In the genomic region with DNA sequence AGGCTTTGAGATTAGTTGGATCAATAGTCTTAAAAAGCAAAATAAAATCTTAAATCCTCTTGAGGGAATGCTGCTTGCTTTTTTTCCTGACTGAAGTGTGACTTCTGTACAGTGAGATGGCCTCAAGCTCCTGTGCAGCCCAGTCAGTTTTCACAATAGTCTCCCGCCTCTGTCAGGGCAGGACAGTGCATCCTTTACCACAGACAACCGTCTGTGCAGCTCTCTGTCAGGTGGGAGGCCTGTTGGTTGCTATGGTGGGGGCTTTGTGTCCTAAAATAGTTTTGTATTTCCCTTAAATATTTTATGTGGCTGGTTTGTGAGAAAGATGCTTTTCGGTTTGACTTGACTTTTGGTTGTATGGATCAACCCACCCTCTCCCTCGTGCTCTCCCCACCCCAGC, we compare ENCODE assay signal across 8 mouse cellular contexts. TPM values are rescaled to one million over a fixed set of nuclear protein-coding genes. Genes with fewer than 3 reads are reported as not detected.
A peak's percentile ranks its signal among the peaks of the same experiment; 100 is the strongest.
DNase-seq lines count a peak whose midpoint lies in the region; ATAC-seq and TF ChIP-seq lines count a peak whose summit lies in the region.

No protein-coding gene starts in this region.

- no peak for TF ChIP-seq POLR2A in myocyte (IDR thresholded peaks at IDR 0.05; ENCODE audit: insufficient read length, low read depth)

- peak; percentile 51 for DNase-seq in cerebellum, adult 9-11 months
- DNase-seq in cerebellum, postnatal 36 days: no peak
- DNase-seq in left cerebral cortex, adult 2 months (ENCODE audit: extremely low spot score in 1 of 2, low spot score in 2 of 2): peak in 1 of 2 experiments; percentile 16
- DNase-seq in left cerebral cortex, postnatal 10 days (ENCODE audit: extremely low spot score in 1 of 2, low spot score in 2 of 2): no peak
- DNase-seq in frontal cortex, adult 2 months (ENCODE audit: extremely low spot score in 1 of 2, low spot score in 1 of 2): no peak
- no peak for DNase-seq in layer of hippocampus, postnatal 36 days

- peak overlapping the region; percentile 99 for H3K27ac ChIP-seq in left cerebral cortex, adult 2 months
- H3K27ac ChIP-seq in hindbrain, embryonic 12.5 days: 0 out of 2 replicates have a peak overlapping the region, but pooled peaks have one; percentile 55

- intact Hi-C loops in left cerebral cortex, adult 2 months (cut with DNase I): no loop called here
- intact Hi-C loops in left cerebral cortex, postnatal 10 days (cut with DNase I): loop anchor here (5.0 kb wide), 1 partner anchor 36 kb away; no protein-coding TSS in a partner anchor

- peaks cover 76% of the 10 kb centered on the region for H3K4me1 ChIP-seq in hindbrain, embryonic 12.5 days

- 51% methylated on average over 4 of the region's 4 CpGs for WGBS in hindbrain, embryonic 12.5 days

- no peak overlapping the region for H3ac ChIP-seq in myocyte (ENCODE audit: control insufficient read depth, insufficient read length)

- peak overlapping the region; percentile 31; the same call in 1 of the 2 replicates for H3K4me2 ChIP-seq in hindbrain, embryonic 12.5 days (replicated peaks)
- H3K4me2 ChIP-seq in myocyte (ENCODE audit: low read depth): peak overlapping the region; percentile 75

- no peaks in the 10 kb centered on the region for H3K27me3 ChIP-seq in hindbrain, embryonic 12.5 days
- H3K27me3 ChIP-seq in myocyte (ENCODE audit: control insufficient read depth, insufficient read depth, insufficient read length): no peaks in the 10 kb centered on the region

- H3K36me3 ChIP-seq in hindbrain, embryonic 12.5 days: peaks cover 7% of the 10 kb centered on the region; the same call in 1 of the 2 replicates
- H3K36me3 ChIP-seq in myocyte (ENCODE audit: control insufficient read depth, insufficient read depth): peaks cover 4% of the 10 kb centered on the region

- H3K9ac ChIP-seq in hindbrain, embryonic 12.5 days: 0 out of 2 replicates have a peak overlapping the region, but pooled peaks have one; percentile 15

- peaks cover 73% of the 10 kb centered on the region for H3K79me2 ChIP-seq in myocyte (ENCODE audit: control insufficient read depth, insufficient read depth)

- H3K4me3 ChIP-seq in left cerebral cortex, adult 2 months: peak overlapping the region; percentile 100
- H3K4me3 ChIP-seq in hindbrain, embryonic 12.5 days: no peak overlapping the region
- H3K4me3 ChIP-seq in myocyte: peak overlapping the region; percentile 49

- no peaks in the 10 kb centered on the region for H3K9me3 ChIP-seq in hindbrain, embryonic 12.5 days (replicated peaks)

- no peak for TF ChIP-seq CTCF in left cerebral cortex, adult 2 months (IDR thresholded peaks at IDR 0.05)

- ATAC-seq in hindbrain, embryonic 12.5 days (ENCODE audit: low FRiP score): no peak

TF ChIP-seq in myocyte, 11 proteins besides CTCF, POLR2A, EP300 and RAD21:
- TF ChIP-seq SRF (IDR thresholded peaks at IDR 0.05; ENCODE audit: control insufficient read depth, insufficient read length, low read depth) (no peak), MYOD1 (IDR thresholded peaks at IDR 0.05; ENCODE audit: control insufficient read depth in 1 of 3, insufficient read length in 2 of 3, low read depth in 2 of 3) (no peak), E2F4 (IDR thresholded peaks at IDR 0.05; ENCODE audit: insufficient read depth) (no peak), USF1 (IDR thresholded peaks at IDR 0.05; ENCODE audit: low read depth) (no peak), CEBPB (IDR thresholded peaks at IDR 0.05; ENCODE audit: insufficient read depth, poor library complexity, severe bottlenecking) (no peak), MYOG (IDR thresholded peaks at IDR 0.05; ENCODE audit: control insufficient read depth in 1 of 3, insufficient read depth in 1 of 3, insufficient read length in 2 of 3, low read depth in 2 of 3) (no peak), TCF12 (IDR thresholded peaks at IDR 0.05; ENCODE audit: insufficient read depth, poor library complexity, severe bottlenecking) (no peak), REST (IDR thresholded peaks at IDR 0.05; ENCODE audit: insufficient read depth, insufficient read length) (no peak), MAX (IDR thresholded peaks at IDR 0.05; ENCODE audit: low read depth) (no peak), POLR2AphosphoS2 (IDR thresholded peaks at IDR 0.05; ENCODE audit: insufficient read length, low read depth) (no peak), TCF3 (IDR thresholded peaks at IDR 0.05; ENCODE audit: insufficient read length, low read depth) (no peak)

RNA-seq across cellular contexts. Expression of gene Sec14l1, which starts 3.3 kb away (rescaled TPM):
- total RNA-seq in left cerebral cortex, adult 2 months (2021): 100 to 1,000 TPM; 198 to 229 TPM
- 100 to 1,000 TPM; 144 to 145 TPM for total RNA-seq in left cerebral cortex, postnatal 10 days (2021)
- 76.2 and 77.6 TPM in 2 replicates for polyA plus RNA-seq in hindbrain, embryonic 12.5 days (2016; fragmentation: Nextera tagmentation; extraction: Ambion mirVana)
- 84.8 TPM for polyA plus RNA-seq in myocyte (2012; fragmentation: generic; extraction: Trizol)
- polyA plus RNA-seq in frontal cortex, adult 2 months (2012; rRNA removed): 214 and 229 TPM in 2 replicates
- total RNA-seq in layer of hippocampus, postnatal 36 days (2021): 100 to 1,000 TPM; 227 to 241 TPM
